Mouse (Mus musculus): ENCODE measurements at regions not wholly inside any gene's neighbourhood (a gene's known extent, or its start where the extent isn't known, plus 50 kb on each side); places are given as distances from the start of the nearest gene placed in this dataset.

DNA sequence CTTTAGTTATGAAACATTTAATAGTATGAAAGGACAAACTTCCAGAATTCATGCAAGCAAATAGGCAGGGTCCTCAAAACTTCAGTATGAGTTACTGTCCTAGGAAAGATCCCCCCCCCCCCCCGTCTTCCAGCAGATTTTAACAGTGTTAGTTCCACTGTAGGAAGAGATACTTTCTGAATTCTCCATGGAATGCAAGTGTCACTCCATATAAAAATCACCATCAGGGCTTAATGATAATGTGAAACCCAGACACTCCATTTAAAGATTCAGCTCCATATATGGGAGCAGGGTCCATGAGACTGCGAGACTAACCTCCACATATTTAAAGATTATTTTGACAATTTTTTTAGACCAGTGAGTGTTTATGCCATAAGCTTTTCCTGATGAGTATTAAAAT lies 282.1 kb downstream of the Gm10283 start:
- WGBS, result 76% methylated on average over 2 of the region's 2 CpGs
- H3K4me2 ChIP-seq (replicated peaks), result no peak overlapping the region

DNA sequence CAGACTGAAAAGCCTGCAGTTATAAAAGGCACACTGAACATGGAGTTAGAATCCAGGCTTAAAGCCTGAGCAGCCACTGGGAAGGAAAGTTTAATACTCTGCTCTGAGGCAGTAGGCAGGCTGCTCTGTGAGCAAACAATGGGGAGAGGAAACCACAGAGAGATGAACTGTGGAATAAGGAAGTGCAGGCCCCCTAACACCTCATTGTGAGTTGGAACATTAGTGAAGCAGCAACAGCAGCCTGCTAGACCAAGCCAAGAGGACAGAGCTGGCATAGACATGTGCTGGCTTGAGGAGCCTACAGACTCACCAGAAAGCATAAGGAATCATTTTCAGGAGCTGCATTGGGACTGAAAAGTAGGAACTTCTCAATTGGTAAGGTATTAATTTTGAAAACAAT lies 307.4 kb downstream of the Gm10283 start:
- H3K36me3 ChIP-seq, result no peaks in the 10 kb centered on the region
- H3K9me3 ChIP-seq, result no peaks in the 10 kb centered on the region
- no peak overlapping the region for H3K4me2 ChIP-seq (replicated peaks)
- no peak overlapping the region for H3K4me3 ChIP-seq
- H3K27me3 ChIP-seq, result no peaks in the 10 kb centered on the region
- H3K4me1 ChIP-seq, result no peaks in the 10 kb centered on the region
- H3K27ac ChIP-seq, result no peak overlapping the region
- no peak overlapping the region for H3K9ac ChIP-seq
- no peak for ATAC-seq (ENCODE audit: low FRiP score, low read depth)

More for the DNA sequence above, 282.1 kb downstream of the Gm10283 start:
- Histone ChIP-seq H3K4me3 (no peak overlapping the region), H3K4me1 (no peaks in the 10 kb centered on the region), H3K36me3 (no peaks in the 10 kb centered on the region), H3K9me3 (no peaks in the 10 kb centered on the region), H3K9ac (no peak overlapping the region), H3K27ac (no peak overlapping the region), H3K27me3 (no peaks in the 10 kb centered on the region)
- no peak for ATAC-seq (ENCODE audit: low FRiP score, low read depth)

DNA sequence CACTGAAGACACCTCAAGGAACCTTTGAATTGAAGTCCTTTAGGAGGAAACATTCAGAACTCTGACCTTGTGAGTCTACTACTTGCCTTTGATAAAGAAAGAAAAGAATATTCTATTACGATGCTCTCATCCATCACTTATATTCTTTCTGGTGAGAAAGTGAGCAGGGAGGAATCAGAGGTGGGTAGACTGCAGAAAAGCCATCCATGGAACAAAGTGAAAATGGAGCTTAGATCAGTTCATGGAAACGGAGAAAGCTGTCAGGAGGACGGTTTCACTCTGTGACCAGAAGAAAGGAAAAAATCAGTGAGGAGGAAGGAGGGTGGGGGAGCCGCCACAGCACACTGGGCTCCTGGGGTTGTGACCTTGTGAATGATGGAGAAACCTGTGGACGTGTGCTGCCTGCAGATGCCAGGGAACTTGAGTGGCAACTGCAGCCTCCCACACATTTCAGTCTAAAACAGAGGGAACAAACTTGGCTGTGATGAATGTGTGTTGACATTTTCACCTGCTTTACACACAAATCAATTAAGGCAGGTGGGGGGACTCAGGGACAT lies 335.2 kb downstream of the Gm10283 start:
- no peaks in the 10 kb centered on the region for H3K36me3 ChIP-seq
- H3K27me3 ChIP-seq, result no peaks in the 10 kb centered on the region
- 54% methylated on average over 5 of the region's 5 CpGs for WGBS
- no peaks in the 10 kb centered on the region for H3K4me1 ChIP-seq
- H3K4me2 ChIP-seq (replicated peaks), result no peak overlapping the region
- no peak for ATAC-seq (ENCODE audit: low FRiP score, low read depth)
- no peak overlapping the region for H3K9ac ChIP-seq
- H3K27ac ChIP-seq, result no peak overlapping the region
- H3K9me3 ChIP-seq, result no peaks in the 10 kb centered on the region
- H3K4me3 ChIP-seq, result no peak overlapping the region

Data from limb, embryonic 13.5 days (tissue).